Mouse (Mus musculus): Measurements from ENCODE around the gene Wfikkn2. TPM values are rescaled to one million over a fixed set of nuclear protein-coding genes. Genes with fewer than 3 reads are reported as not detected.
"Not testable (repeated sequence)": the region's sequence is repeated elsewhere in the genome, so short reads cannot be mapped to it uniquely, and the experiment has no call there.

The Wfikkn2 gene
- polyA plus RNA-seq, 1 experiment, result 0.38 TPM

GRCm38 (mm10) chr11:94272960-94273927 lies 27.4 kb upstream of the Wfikkn2 start:
- no peak for TF ChIP-seq POLR2A (IDR thresholded peaks at IDR 0.05; ENCODE audit: low read depth, low read length)
- no peak for TF ChIP-seq CTCF (conservative IDR thresholded peaks at IDR 0.05; ENCODE audit: insufficient read depth, insufficient read length, low read depth, low read length)
- Histone ChIP-seq H3K4me3 (ENCODE audit: insufficient read depth, low read depth, low read length) (no peak overlapping the region), H3K27me3 (replicated peaks; ENCODE audit: control insufficient read depth, insufficient read depth, low read length) (no peaks in the 10 kb centered on the region), H3K36me3 (ENCODE audit: control insufficient read depth, insufficient read depth, low read length) (no peaks in the 10 kb centered on the region), H3K4me1 (ENCODE audit: control insufficient read depth, insufficient read depth, low read length) (no peaks in the 10 kb centered on the region; the same call in 1 of the 2 replicates), H3K27ac (ENCODE audit: insufficient read depth, low read depth, low read length) (no peak overlapping the region)
- no peak for DNase-seq
- 85% methylated on average over 21 of the region's 21 CpGs for WGBS

GRCm38 (mm10) chr11:94271015-94271414 lies 25.2 kb upstream of the Wfikkn2 start:
- H3K27me3 ChIP-seq (replicated peaks; ENCODE audit: control insufficient read depth, insufficient read depth, low read length), result no peaks in the 10 kb centered on the region
- WGBS, result 98% methylated on average over 2 of the region's 2 CpGs
- TF ChIP-seq POLR2A (IDR thresholded peaks at IDR 0.05; ENCODE audit: low read depth, low read length) (no peak), CTCF (conservative IDR thresholded peaks at IDR 0.05; ENCODE audit: insufficient read depth, insufficient read length, low read depth, low read length) (no peak)
- H3K27ac ChIP-seq (ENCODE audit: insufficient read depth, low read depth, low read length), result no peak overlapping the region
- no peak overlapping the region for H3K4me3 ChIP-seq (ENCODE audit: insufficient read depth, low read depth, low read length)
- DNase-seq, result no peak
- H3K36me3 ChIP-seq (ENCODE audit: control insufficient read depth, insufficient read depth, low read length), result no peaks in the 10 kb centered on the region
- no peaks in the 10 kb centered on the region for H3K4me1 ChIP-seq (ENCODE audit: control insufficient read depth, insufficient read depth, low read length)

DNA sequence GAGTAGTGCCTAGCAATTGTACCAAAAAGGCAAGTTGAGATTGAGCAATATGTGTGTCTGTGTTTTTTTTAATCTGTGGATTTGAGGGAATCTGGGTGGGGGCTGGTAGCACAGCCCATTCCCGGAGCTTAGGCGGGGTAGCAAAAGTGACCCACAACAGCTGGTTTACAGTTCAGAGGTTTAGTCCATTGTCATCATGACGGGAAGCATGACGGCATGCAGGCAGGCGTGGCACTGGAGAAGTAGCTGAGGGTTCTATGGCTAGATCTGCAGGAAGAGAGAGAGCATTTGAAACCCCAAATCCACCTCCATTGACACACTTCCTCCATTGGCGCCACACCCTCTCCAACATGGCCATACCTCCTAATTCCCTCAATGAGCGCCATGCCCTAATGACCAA lies 24.1 kb upstream of the Wfikkn2 start:
- Histone ChIP-seq H3K27me3 (replicated peaks; ENCODE audit: control insufficient read depth, insufficient read depth, low read length) (no peaks in the 10 kb centered on the region), H3K4me3 (ENCODE audit: insufficient read depth, low read depth, low read length) (no peak overlapping the region), H3K4me1 (ENCODE audit: control insufficient read depth, insufficient read depth, low read length) (no peaks in the 10 kb centered on the region), H3K36me3 (ENCODE audit: control insufficient read depth, insufficient read depth, low read length) (no peaks in the 10 kb centered on the region), H3K27ac (ENCODE audit: insufficient read depth, low read depth, low read length) (no peak overlapping the region)
- DNase-seq, result no peak
- 92% methylated on average over 7 of the region's 7 CpGs for WGBS
- TF ChIP-seq POLR2A (IDR thresholded peaks at IDR 0.05; ENCODE audit: low read depth, low read length) (no peak), CTCF (conservative IDR thresholded peaks at IDR 0.05; ENCODE audit: insufficient read depth, insufficient read length, low read depth, low read length) (no peak)

GRCm38 (mm10) chr11:94268761-94269160 lies 23.0 kb upstream of the Wfikkn2 start:
- H3K4me3 ChIP-seq (ENCODE audit: insufficient read depth, low read depth, low read length), result no peak overlapping the region
- no peaks in the 10 kb centered on the region for H3K36me3 ChIP-seq (ENCODE audit: control insufficient read depth, insufficient read depth, low read length)
- H3K27me3 ChIP-seq (replicated peaks; ENCODE audit: control insufficient read depth, insufficient read depth, low read length), result no peaks in the 10 kb centered on the region
- no peak for TF ChIP-seq POLR2A (IDR thresholded peaks at IDR 0.05; ENCODE audit: low read depth, low read length)
- TF ChIP-seq CTCF (conservative IDR thresholded peaks at IDR 0.05; ENCODE audit: insufficient read depth, insufficient read length, low read depth, low read length), result no peak
- no peak overlapping the region for H3K27ac ChIP-seq (ENCODE audit: insufficient read depth, low read depth, low read length)
- DNase-seq, result no peak
- no peaks in the 10 kb centered on the region for H3K4me1 ChIP-seq (ENCODE audit: control insufficient read depth, insufficient read depth, low read length)

DNA sequence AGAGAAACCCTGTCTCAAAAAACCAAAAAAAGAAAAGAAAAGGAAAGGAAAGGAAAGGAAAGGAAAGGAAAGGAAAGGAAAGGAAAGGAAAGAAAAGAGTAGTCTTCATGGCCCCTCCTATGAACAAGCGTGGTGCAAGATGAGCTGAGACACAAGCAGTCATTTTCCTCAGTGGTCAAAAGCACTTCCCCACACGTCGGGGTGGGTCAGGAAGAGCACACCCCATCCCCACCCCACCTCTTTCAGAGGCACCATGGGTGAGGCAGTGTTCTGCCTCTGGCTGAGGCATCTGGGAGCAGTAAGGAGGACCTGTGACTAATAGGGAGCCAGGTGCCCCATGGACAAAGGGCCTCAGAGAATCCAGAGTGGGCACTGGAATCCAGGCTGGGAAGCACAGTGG lies 20.4 kb upstream of the Wfikkn2 start:
- DNase-seq, result not testable (repeated sequence)
- WGBS, result 86% methylated on average over 3 of the region's 3 CpGs

DNA sequence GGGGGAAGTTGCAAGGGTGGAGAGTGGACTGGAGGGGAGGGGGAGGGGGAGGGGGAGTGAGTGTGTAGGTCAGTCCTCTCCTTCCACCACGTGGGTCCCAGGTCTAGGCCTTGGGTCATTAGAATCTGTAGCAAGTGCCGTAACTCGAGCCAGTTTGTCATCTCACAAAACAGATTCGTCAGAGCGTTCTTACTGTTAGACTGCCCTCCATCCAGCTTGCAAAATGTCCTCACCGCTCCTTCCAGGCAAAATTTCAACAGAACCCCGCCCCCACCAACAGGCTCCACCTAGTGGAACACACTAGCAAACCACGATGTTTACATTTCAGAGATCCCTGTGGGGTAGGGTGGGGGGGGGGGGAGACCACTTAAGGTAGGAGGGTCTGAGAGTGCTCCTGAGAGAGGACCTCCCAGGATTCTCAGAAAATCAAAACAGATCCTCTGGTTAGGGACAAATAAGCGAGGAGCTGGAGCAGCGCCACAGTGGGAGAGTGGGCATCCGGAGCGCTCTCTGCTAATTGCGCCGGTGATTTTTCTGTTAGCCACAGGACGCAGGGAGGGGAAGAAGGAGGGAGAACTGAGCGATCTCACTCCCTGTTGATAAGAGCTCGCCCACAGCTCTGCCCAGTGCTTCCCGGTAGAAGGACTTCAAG lies 19.5 kb upstream of the Wfikkn2 start:
- WGBS, result 2% methylated on average over 18 of the region's 18 CpGs
- no peak for TF ChIP-seq POLR2A (IDR thresholded peaks at IDR 0.05; ENCODE audit: low read depth, low read length)
- peak; percentile 41 for TF ChIP-seq CTCF (conservative IDR thresholded peaks at IDR 0.05; ENCODE audit: insufficient read depth, insufficient read length, low read depth, low read length)
- no peak overlapping the region for H3K27ac ChIP-seq (ENCODE audit: insufficient read depth, low read depth, low read length)
- H3K4me1 ChIP-seq (ENCODE audit: control insufficient read depth, insufficient read depth, low read length), result no peaks in the 10 kb centered on the region
- H3K27me3 ChIP-seq (replicated peaks; ENCODE audit: control insufficient read depth, insufficient read depth, low read length), result no peaks in the 10 kb centered on the region
- H3K4me3 ChIP-seq (ENCODE audit: insufficient read depth, low read depth, low read length), result peak overlapping the region; percentile 32
- DNase-seq, result peak; percentile 57
- H3K36me3 ChIP-seq (ENCODE audit: control insufficient read depth, insufficient read depth, low read length), result no peaks in the 10 kb centered on the region

More for the DNA sequence above, 20.4 kb upstream of the Wfikkn2 start:
- H3K4me3 ChIP-seq (ENCODE audit: insufficient read depth, low read depth, low read length); H3K4me1 ChIP-seq (ENCODE audit: control insufficient read depth, insufficient read depth, low read length); H3K27ac ChIP-seq (ENCODE audit: insufficient read depth, low read depth, low read length); H3K27me3 ChIP-seq (replicated peaks; ENCODE audit: control insufficient read depth, insufficient read depth, low read length); H3K36me3 ChIP-seq (ENCODE audit: control insufficient read depth, insufficient read depth, low read length): not testable (repeated sequence)

Data from kidney, adult 2 months (tissue).